8 mouse cellular contexts compared by ENCODE assay signal in the genomic region with DNA sequence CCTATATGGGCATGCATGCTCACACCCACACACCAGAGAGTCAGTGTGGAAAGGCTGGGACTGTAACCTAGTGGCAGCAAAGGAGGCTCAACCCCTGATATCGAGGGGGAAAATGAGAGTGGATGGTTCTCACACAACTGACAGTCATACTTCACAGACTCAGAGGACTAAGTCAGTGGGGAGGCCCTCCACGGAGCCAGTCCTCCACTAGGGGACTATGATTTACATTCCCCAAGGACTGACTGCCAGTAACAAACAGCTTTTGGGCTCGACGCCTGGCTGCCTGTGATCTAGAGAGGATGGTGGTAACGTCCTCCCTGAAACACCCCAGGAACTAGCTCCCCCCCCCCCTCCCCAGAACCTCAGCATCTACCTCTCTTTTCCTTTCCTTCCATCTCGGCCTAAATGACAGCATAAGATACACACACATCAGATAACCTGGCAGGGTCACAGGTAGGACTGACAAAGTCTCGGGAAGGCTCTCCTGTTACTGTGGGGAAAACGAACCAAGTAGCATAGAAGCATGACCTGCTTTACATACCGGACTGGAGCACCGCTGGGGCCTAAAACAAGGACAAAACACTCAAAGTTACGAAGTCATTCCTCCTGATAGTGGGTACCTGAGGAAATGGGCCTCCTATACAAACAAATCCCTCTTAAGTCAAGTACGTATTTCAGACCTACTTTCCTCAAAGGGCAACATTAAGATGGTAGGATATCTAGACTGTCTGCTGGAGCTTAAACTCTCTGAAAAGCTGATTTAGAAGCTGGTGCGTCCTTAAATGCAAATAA. TPM values are rescaled to one million over a fixed set of nuclear protein-coding genes. Genes with fewer than 3 reads are reported as not detected.
A peak's percentile ranks its signal among the peaks of the same experiment; 100 is the strongest.
DNase-seq lines count a peak whose midpoint lies in the region; ATAC-seq and TF ChIP-seq lines count a peak whose summit lies in the region.

No protein-coding gene starts in this region.

- no peak for ATAC-seq in forebrain, embryonic 12.5 days (ENCODE audit: low FRiP score)
- ATAC-seq in intestine, embryonic 16.5 days, result no peak
- peak; percentile 71 for ATAC-seq in lung, postnatal 0 days

- no peaks in the 10 kb centered on the region for H3K36me3 ChIP-seq in forebrain, embryonic 12.5 days (replicated peaks)
- no peaks in the 10 kb centered on the region for H3K36me3 ChIP-seq in intestine, embryonic 16.5 days (ENCODE audit: control insufficient read depth, insufficient read depth, low read length)
- no peaks in the 10 kb centered on the region; the same call in 1 of the 2 replicates for H3K36me3 ChIP-seq in lung, postnatal 0 days (ENCODE audit: insufficient read depth, low read length)

- peaks cover 21% of the 10 kb centered on the region for H3K4me1 ChIP-seq in forebrain, embryonic 12.5 days
- peaks cover 21% of the 10 kb centered on the region for H3K4me1 ChIP-seq in intestine, embryonic 16.5 days (ENCODE audit: control insufficient read depth, insufficient read depth, low read length)
- peaks cover 24% of the 10 kb centered on the region for H3K4me1 ChIP-seq in lung, postnatal 0 days (ENCODE audit: insufficient read depth, low read depth, low read length)

- peak; percentile 75 for TF ChIP-seq EP300 in lung, postnatal 0 days (IDR thresholded peaks at IDR 0.05)

- H3K27ac ChIP-seq in layer of hippocampus, adult 2 months, result peak overlapping the region; percentile 95
- H3K27ac ChIP-seq in forebrain, embryonic 12.5 days, result no peak overlapping the region
- 0 out of 2 replicates have a peak overlapping the region, but pooled peaks have one; percentile 57 for H3K27ac ChIP-seq in intestine, embryonic 16.5 days (ENCODE audit: low read length)
- peak overlapping the region; percentile 88 for H3K27ac ChIP-seq in lung, postnatal 0 days (ENCODE audit: low read length)

- H3K9me3 ChIP-seq in forebrain, embryonic 12.5 days, result no peaks in the 10 kb centered on the region
- H3K9me3 ChIP-seq in intestine, embryonic 16.5 days (ENCODE audit: control insufficient read depth, low read length), result no peaks in the 10 kb centered on the region
- no peaks in the 10 kb centered on the region for H3K9me3 ChIP-seq in lung, postnatal 0 days (ENCODE audit: low read length)

- H3K4me2 ChIP-seq in forebrain, embryonic 12.5 days, result peak overlapping the region; percentile 64
- H3K4me2 ChIP-seq in intestine, embryonic 16.5 days (ENCODE audit: low read depth, low read length), result peak overlapping the region; percentile 79
- peak overlapping the region; percentile 68 for H3K4me2 ChIP-seq in lung, postnatal 0 days (replicated peaks; ENCODE audit: low read depth, low read length)

- DNase-seq in layer of hippocampus, adult 2 months (ENCODE audit: low spot score in 2 of 2), result no peak
- DNase-seq in layer of hippocampus, adult 8-10 months (ENCODE audit: low spot score in 2 of 2), result no peak
- DNase-seq in NIH3T3 (ENCODE audit: low read depth), result peak; percentile 39
- DNase-seq in lung, postnatal 0 days (ENCODE audit: low spot score), result peak; percentile 92
- DNase-seq in natural killer cell, adult 2 months (ENCODE audit: low spot score in 2 of 2), result no peak
- DNase-seq in urinary bladder, postnatal 36 days (ENCODE audit: low spot score in 2 of 2), result no peak

- H3K27me3 ChIP-seq in forebrain, embryonic 12.5 days, result no peaks in the 10 kb centered on the region
- H3K27me3 ChIP-seq in intestine, embryonic 16.5 days (replicated peaks; ENCODE audit: control insufficient read depth, insufficient read depth, low read length), result no peaks in the 10 kb centered on the region
- no peaks in the 10 kb centered on the region for H3K27me3 ChIP-seq in lung, postnatal 0 days (replicated peaks; ENCODE audit: insufficient read depth, low read length)

- peak; percentile 53 for TF ChIP-seq CTCF in layer of hippocampus, adult 2 months (conservative IDR thresholded peaks at IDR 0.05)
- peak; percentile 52 for TF ChIP-seq CTCF in lung, postnatal 0 days (IDR thresholded peaks at IDR 0.05)

- 54% methylated on average over 13 of the region's 13 CpGs for WGBS in forebrain, embryonic 12.5 days
- WGBS in intestine, embryonic 16.5 days, result 33% methylated on average over 13 of the region's 13 CpGs
- WGBS in lung, postnatal 0 days, result 18% methylated on average over 13 of the region's 13 CpGs

- peak overlapping the region; percentile 64 for H3K9ac ChIP-seq in forebrain, embryonic 12.5 days
- peak overlapping the region; percentile 80 for H3K9ac ChIP-seq in intestine, embryonic 16.5 days (ENCODE audit: low read depth, low read length)
- H3K9ac ChIP-seq in lung, postnatal 0 days (replicated peaks; ENCODE audit: low read depth), result peak overlapping the region; percentile 47

- peak overlapping the region; percentile 91 for H3K4me3 ChIP-seq in layer of hippocampus, adult 2 months
- peak overlapping the region; percentile 58 for H3K4me3 ChIP-seq in forebrain, embryonic 12.5 days (replicated peaks)
- peak overlapping the region; percentile 79 for H3K4me3 ChIP-seq in intestine, embryonic 16.5 days (ENCODE audit: low read length)
- peak overlapping the region; percentile 50 for H3K4me3 ChIP-seq in lung, postnatal 0 days (ENCODE audit: low read depth, low read length)

RNA-seq across cellular contexts. Expression of gene Elmod3, which starts 0.9 kb away (rescaled TPM):
- 10 to 100 TPM; 25.4 to 25.8 TPM for total RNA-seq in layer of hippocampus, adult 2 months (2021)
- total RNA-seq in layer of hippocampus, adult 8-10 months (2022), result 10 to 100 TPM; 24.3 to 30.2 (median 26.8) TPM
- polyA plus RNA-seq in forebrain, embryonic 12.5 days (2016; fragmentation: Nextera tagmentation; extraction: Ambion mirVana), result 16.0 and 16.2 TPM in 2 replicates
- polyA plus RNA-seq in intestine, embryonic 16.5 days (2015; fragmentation: Nextera tagmentation; extraction: Ambion mirVana), result 15.6 and 15.8 TPM in 2 replicates
- polyA plus RNA-seq in lung, postnatal 0 days (2015; fragmentation: Nextera tagmentation; extraction: Ambion mirVana), result 15.9 and 19.7 TPM in 2 replicates

RNA-seq across cellular contexts. Expression of gene Retsat, which starts 1.0 kb away (rescaled TPM):
- total RNA-seq in layer of hippocampus, adult 2 months (2021), result 10 to 100 TPM; 54.3 to 58.3 TPM
- total RNA-seq in layer of hippocampus, adult 8-10 months (2022), result 100 to 1,000 TPM in 1 of 4 experiments, 10 to 100 TPM in 3; 63.5 to 114 (median 84.2) TPM
- polyA plus RNA-seq in forebrain, embryonic 12.5 days (2016; fragmentation: Nextera tagmentation; extraction: Ambion mirVana), result 4.6 and 5.3 TPM in 2 replicates
- 41.1 and 44.0 TPM in 2 replicates for polyA plus RNA-seq in intestine, embryonic 16.5 days (2015; fragmentation: Nextera tagmentation; extraction: Ambion mirVana)
- polyA plus RNA-seq in lung, postnatal 0 days (2015; fragmentation: Nextera tagmentation; extraction: Ambion mirVana), result 38.9 and 42.7 TPM in 2 replicates

RNA-seq across cellular contexts. Expression of gene Tgoln1, which starts 19.5 kb away (rescaled TPM):
- total RNA-seq in layer of hippocampus, adult 2 months (2021), result 10 to 100 TPM; 87.9 to 88.2 TPM
- total RNA-seq in layer of hippocampus, adult 8-10 months (2022), result 100 to 1,000 TPM in 2 of 4 experiments, 10 to 100 TPM in 2; 92.8 to 106 (median 98.1) TPM
- polyA plus RNA-seq in forebrain, embryonic 12.5 days (2016; fragmentation: Nextera tagmentation; extraction: Ambion mirVana), result 31.0 and 32.1 TPM in 2 replicates
- 48.8 and 57.5 TPM in 2 replicates for polyA plus RNA-seq in intestine, embryonic 16.5 days (2015; fragmentation: Nextera tagmentation; extraction: Ambion mirVana)
- 120 and 155 TPM in 2 replicates for polyA plus RNA-seq in lung, postnatal 0 days (2015; fragmentation: Nextera tagmentation; extraction: Ambion mirVana)

RNA-seq across cellular contexts. Expression of gene Capg, which starts 53.1 kb away (rescaled TPM):
- 1 to 10 TPM; 2.5 to 2.8 TPM for total RNA-seq in layer of hippocampus, adult 2 months (2021)
- total RNA-seq in layer of hippocampus, adult 8-10 months (2022), result 10 to 100 TPM in 2 of 4 experiments, 1 to 10 TPM in 2; 4.6 to 31.2 (median 16.4) TPM
- 4.1 and 5.4 TPM in 2 replicates for polyA plus RNA-seq in forebrain, embryonic 12.5 days (2016; fragmentation: Nextera tagmentation; extraction: Ambion mirVana)
- 33.1 and 35.2 TPM in 2 replicates for polyA plus RNA-seq in intestine, embryonic 16.5 days (2015; fragmentation: Nextera tagmentation; extraction: Ambion mirVana)
- 136 and 148 TPM in 2 replicates for polyA plus RNA-seq in lung, postnatal 0 days (2015; fragmentation: Nextera tagmentation; extraction: Ambion mirVana)

Comparison
In these comparisons a context has a peak if more than half of its experiments do, and no peak if none do; other contexts are left out.
1. DNase-seq: peak in NIH3T3 (single experiment) and lung, postnatal 0 days (single experiment); none in layer of hippocampus, adult 2 months (0 of 2), layer of hippocampus, adult 8-10 months (0 of 2), natural killer cell, adult 2 months (0 of 2) and urinary bladder, postnatal 36 days (0 of 2).
2. Peak in every context shown above with its lines, with median percentiles within 50 percentile points of each other: H3K4me3 ChIP-seq, H3K4me2 ChIP-seq and H3K9ac ChIP-seq.